Mouse (Mus musculus): Measurements from ENCODE around the gene Fcgr1.

DNA sequence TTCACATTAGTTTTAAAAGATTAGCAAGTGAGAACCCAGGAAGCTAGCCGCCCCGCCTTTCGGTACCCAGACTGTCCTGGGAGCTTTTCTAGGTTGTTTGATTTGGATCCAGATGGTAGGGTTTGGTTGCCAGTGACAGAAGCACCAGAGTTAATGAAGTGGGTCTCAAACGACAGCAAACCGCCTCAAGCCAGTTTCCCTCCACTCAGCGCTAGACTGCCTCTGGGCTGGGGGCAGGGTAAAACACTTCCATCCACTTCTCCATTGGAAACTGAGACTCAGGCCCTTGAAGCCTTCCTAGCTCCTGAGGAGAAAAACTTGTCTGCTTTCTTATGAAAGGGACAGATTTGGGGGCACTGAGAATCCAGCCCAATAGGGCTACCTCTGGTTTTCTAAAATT is 1.1 kb downstream of the Fcgr1 start:
- TF ChIP-seq GATA1 (IDR thresholded peaks at IDR 0.05; ENCODE audit: low read length) (no peak), TAL1 (IDR thresholded peaks at IDR 0.05; ENCODE audit: low read length) (no peak)

Measured in erythroblast, embryonic 14.5 days (primary cell).